Mouse (Mus musculus) adrenal gland, postnatal 25 days (tissue): ENCODE data around the gene Mmp21. TPM values are rescaled to one million over a fixed set of nuclear protein-coding genes. Genes with fewer than 3 reads are reported as not detected.

ENCODE experiments used
- DNase-seq: peaks from one replicate; pipeline ENCODE4 v3.0.0; 2021; ENCODE audit warnings: mixed read lengths
- total RNA-seq: library from RNA; stranded (reverse); gene quantifications from 2 replicates; pipeline ENCODE4 v1.2.3, GENCODE M21; 2021

Gene Mmp21
- total RNA-seq, 1 experiment from 2014 or later = not detected

- no peak for DNase-seq
Measured at GRCm38 (mm10) chr7:133645716-133646115, 34.1 kb downstream of the Mmp21 start.

- DNase-seq = no peak
Measured at GRCm38 (mm10) chr7:133638821-133639220, 41.0 kb downstream of the Mmp21 start.

- DNase-seq = peak; percentile 27
Measured at GRCm38 (mm10) chr7:133638306-133638705, 41.6 kb downstream of the Mmp21 start.

GRCm38 (mm10) chr7:133637361-133638305 is 42.2 kb downstream of the Mmp21 start, which contains the start of gene Edrf1:
Gene Edrf1, plus strand, starts transcription at chr7:133637543.
- peak; percentile 96 for DNase-seq

GRCm38 (mm10) chr7:133636738-133637352 is 43.0 kb downstream of the Mmp21 start:
- DNase-seq = peak; percentile 86

GRCm38 (mm10) chr7:133634932-133635650 is 44.8 kb downstream of the Mmp21 start:
- DNase-seq = no peak

- DNase-seq = peak; percentile 57
Measured at GRCm38 (mm10) chr7:133632476-133632875, 47.4 kb downstream of the Mmp21 start.

GRCm38 (mm10) chr7:133630821-133631220 is 49.0 kb downstream of the Mmp21 start:
- DNase-seq = no peak

GRCm38 (mm10) chr7:133627184-133627936 is 52.5 kb downstream of the Mmp21 start:
- no peak for DNase-seq

Other genes with a start within 250 kb of the Mmp21 start
- not detected in 2 replicates for gene Tex36, start 77.9 kb downstream of the Mmp21 start, total RNA-seq
- gene Edrf1, start 42.5 kb downstream of the Mmp21 start, total RNA-seq = 20.7 and 22.8 TPM in 2 replicates
- 54.8 and 64.9 TPM in 2 replicates for gene Bccip, start 29.3 kb upstream of the Mmp21 start, total RNA-seq
- gene Uros, start 30.0 kb upstream of the Mmp21 start, total RNA-seq = 15.5 and 18.2 TPM in 2 replicates
- gene Fank1, start 96.8 kb upstream of the Mmp21 start, total RNA-seq = 0.46 TPM in 1 of 2 replicates, not detected in the other
- gene Dhx32, start 102.7 kb upstream of the Mmp21 start, total RNA-seq = 63.6 and 77.9 TPM in 2 replicates